Mouse (Mus musculus): ENCODE measurements around the gene Papss1.
"Not testable (repeated sequence)": the region's sequence is repeated elsewhere in the genome, so short reads cannot be mapped to it uniquely, and the experiment has no call there.

Papss1 gene

DNA sequence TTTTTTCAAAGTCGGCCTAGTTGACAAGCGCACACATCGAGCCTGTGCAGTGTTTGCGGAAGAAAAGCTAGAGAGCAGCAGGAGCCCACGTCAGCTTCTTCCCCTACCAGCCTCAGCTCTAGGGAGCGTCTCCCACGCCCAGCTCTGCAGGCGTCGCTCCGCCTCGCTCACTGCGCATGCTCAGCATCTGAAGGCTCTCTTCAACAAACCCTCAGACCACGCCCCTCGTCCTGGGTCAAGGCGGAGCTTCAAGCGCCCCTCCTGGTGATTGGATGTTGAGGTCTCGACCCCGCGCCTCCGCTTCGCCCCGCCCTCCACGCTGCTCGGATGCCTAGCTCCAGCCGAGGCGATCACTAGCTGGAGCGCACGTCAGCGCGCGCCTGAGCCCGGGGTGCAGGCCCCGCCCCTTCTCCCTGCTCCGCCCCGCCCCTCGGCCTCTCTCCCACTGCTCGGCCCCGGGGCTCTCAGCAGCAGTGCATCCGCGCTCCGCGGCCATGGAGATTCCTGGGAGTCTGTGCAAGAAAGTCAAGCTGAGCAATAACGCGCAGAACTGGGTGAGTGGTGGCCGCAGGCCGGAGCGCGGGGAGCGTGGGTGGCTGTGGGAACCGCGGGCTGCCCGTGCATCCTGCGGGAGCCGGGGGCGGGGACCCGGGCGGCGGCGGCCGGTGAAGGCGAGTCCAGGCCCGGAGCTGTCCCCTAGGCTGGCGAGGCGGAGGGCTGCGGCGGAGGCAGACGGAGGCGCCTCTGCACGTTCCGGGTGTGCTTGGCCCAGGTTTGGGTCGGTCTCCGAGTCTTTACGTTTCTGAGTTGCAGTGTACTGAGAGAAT, at the start of gene Papss1:
TSS of gene Papss1 (plus strand) at position 339 of the 827 bp plus-strand sequence.
- peak; percentile 100 for DNase-seq (ENCODE audit: low read depth, low spot score)

DNA sequence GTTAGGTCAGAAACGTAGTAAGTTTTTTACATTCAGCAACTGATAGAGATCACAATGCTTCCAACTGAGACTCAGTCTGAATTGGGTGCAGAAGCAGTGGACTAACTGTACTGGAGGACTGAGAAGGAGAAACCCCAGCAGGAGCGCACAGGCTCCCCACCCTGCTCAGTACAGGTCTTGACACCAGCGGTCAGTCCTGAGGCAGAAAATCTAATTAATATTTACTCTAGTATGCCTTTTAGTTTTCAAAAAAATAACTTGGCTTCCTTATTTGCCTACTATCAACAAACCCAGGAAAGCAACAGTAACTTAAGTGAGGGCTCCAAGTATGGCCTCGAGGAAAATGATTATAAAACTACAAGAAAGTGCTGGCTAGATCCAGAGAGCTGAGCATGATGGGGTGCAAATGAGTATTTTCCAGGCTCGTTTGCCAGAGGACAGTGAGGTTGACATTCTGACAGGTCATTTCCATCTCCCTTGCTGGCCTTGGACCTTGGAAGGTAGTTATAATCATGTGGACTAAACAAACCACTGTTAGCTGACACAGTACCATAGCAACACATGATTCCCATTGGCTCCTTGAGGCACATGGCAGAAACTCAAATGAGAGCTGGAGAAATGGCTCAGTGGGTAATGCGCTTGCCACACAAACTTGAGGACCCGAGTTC, 48.1 kb upstream of the Papss1 start:
- DNase-seq (ENCODE audit: low read depth, low spot score), result no peak

DNA sequence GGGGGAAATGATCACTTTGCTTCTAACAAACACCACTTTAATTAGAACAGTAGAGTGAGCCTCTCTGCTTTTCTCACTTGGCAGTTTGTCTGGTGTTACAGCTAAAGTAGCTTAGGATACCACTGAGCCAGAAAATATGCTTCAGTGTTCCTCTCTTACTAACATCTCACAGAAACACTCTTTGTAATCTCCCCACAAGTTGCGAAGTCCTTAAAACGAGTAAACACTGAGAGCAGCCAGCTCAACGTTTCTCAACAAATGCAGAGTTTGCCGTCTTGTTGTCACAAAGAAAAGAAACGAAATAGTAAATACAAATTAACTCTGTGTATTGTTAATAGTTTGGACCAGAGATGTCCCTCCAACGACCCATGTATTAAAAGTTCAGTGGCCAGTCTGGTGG, 46.8 kb upstream of the Papss1 start:
- DNase-seq (ENCODE audit: low read depth, low spot score), result no peak

DNA sequence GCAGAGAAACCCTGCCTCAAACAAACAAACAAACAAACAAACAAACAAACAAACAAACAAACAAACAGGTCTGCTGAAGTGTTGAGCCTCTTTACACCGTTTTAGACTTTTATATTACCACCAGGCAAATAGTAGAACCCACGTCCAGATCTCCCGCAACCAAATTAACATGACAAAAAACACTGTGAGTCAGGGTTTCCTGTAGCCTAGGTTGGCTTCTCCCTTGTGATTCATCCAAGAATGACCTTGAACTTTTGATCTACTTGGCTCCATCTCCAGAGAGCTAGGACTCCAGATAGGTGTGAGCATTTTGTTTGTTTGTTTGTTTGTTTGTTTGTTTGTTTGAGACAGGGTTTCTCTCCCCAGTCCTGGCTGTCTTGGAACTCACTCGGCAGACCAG, 43.4 kb upstream of the Papss1 start:
- DNase-seq (ENCODE audit: low read depth, low spot score), result no peak

DNA sequence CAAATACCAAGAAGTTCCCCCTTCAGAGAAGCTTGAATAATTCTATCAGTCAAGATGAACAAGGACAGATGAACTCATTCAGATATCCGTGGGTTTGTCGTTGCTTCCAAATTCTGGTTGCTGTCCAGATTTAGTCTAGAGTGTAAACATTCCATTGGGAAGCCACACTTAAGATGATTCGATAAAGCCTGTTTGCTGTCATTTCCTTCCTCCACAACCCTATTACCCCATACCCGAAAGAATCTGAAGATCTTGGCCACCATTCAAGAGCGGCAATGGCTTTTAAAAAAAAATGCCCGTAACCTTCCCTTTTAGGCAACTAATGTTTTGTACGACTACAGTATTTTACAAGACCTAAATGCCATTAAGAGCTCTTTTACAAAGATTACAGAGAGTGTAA, 42.3 kb upstream of the Papss1 start:
- no peak for DNase-seq (ENCODE audit: low read depth, low spot score)

DNA sequence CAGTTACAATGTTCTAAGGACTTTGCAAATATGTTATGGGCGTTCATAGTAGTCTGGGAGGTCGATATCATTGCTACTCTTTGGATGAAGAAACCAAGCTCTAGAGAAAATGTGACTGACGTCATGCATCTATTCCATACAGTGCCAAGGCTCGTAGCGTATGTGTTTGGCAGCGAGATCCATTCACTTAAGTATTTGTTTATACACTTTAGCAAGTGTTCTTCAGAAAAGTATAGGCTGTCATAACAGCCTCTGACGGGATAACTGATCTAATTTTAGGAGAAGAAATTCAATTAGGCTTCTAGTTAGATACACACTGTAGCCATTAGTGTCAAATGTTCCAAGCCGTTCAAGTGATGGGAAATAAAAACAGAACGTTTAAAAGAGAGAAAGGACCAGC, 40.8 kb upstream of the Papss1 start:
- DNase-seq (ENCODE audit: low read depth, low spot score), result no peak

DNA sequence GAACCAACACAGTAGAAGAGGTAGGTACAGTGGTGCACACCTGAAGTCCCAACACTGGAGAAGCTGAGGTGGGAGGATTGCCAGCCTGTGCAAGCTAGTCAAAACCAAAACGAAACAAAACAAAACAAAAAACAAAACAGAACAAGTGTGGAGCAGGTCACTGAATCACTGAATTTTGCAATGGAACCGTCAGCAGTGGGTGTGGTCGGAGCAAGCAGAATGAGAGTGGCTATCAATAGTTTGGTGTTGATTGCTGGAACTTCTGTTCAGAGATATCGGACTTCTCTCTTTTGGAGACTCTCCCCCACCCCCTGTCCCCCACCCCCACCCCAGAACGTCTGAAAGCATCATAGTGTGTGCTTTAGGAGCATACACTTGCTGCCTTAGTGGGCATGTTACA, 40.4 kb upstream of the Papss1 start:
- DNase-seq (ENCODE audit: low read depth, low spot score), result no peak

DNA sequence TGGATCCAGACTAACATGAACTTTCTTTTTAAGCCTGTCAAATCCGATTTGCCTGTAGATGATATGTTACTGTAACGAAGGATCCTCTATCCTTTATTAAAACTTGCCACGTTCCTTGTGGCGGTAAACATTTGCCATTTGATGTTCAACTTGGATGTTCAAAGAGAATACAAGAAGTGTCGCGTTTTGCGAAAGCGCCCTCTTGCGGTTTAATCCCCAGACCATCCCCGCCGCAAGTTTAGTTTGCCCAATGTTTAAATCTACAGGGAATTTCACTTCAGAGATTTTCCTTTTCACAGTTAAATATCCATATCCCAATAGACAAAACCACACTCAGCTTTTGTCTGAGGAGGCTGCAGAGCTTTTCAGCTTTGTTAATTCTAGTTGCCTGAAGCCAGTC, 39.8 kb upstream of the Papss1 start:
- DNase-seq (ENCODE audit: low read depth, low spot score), result no peak

DNA sequence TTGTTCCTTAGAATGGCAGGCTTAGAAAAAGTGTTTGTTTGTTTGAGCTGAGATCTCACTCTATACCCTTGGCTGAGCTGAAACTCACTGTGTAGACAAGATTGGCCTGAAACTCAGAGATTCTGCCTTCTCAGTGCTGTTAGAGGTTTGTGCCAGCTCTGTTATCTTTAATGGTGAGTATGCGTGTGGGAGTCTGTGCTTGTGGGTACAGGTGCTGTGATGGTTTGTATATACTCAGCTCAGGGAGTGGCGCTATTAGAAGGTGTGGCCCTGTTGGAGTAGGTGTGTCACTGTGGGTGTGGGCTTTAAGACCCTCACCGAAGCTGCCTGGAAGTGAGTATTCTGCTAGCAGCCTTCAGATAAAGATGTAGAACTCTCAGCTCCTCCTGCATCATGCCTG, 39.3 kb upstream of the Papss1 start:
- no peak for DNase-seq (ENCODE audit: low read depth, low spot score)

DNA sequence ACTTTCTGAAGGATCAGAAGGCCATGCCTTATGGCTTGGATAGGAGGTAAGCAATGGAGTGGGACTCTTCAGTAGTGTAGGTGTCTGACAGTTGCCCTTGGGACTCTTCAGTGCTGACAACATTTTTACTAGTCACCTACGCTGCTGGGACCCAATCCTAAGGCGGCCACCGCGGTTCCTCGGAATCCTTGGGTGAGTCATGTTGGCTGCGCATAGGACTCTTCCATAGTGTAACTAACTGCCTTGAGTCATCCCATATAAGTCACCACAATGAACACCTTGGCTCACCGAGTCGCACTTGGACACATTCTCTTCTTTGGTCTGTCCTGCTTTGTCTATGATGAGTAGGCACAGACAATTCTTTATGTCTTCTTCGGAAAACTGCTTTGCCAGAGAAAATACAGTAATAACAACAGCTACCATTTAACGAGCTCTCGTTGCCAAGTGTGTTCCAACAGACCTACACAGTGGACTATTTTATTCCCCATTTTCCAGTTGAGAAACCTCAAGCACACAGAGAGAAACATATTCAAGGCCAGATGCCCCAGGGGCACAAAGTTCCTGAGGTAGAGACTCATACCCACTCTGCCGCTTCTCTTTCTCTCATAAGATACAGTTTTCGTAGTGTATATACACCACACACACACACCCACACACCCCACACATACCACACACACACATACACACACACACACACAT, 23.2 kb upstream of the Papss1 start:
- DNase-seq (ENCODE audit: low read depth, low spot score), result no peak

DNA sequence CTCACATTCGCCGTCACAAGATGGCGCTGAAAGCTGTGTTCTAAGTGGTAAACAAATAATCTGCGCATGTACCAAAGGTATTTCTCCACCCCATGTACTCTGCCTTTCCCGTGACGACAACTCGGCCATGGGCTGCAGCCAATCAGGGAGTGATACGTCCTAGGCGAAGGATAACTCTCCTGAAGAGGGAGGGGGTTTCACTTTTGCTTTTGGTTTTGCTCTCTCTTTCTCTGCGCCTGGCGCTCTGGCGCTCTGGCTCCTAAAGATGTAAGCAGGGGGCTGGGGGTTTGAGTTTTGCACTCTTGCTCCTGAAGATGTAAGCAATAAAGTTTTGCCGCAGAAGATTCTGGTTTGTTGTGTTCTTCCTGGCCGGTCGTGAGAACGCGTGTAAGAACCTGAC, 17.0 kb upstream of the Papss1 start:
- DNase-seq (ENCODE audit: low read depth, low spot score), result not testable (repeated sequence)

DNA sequence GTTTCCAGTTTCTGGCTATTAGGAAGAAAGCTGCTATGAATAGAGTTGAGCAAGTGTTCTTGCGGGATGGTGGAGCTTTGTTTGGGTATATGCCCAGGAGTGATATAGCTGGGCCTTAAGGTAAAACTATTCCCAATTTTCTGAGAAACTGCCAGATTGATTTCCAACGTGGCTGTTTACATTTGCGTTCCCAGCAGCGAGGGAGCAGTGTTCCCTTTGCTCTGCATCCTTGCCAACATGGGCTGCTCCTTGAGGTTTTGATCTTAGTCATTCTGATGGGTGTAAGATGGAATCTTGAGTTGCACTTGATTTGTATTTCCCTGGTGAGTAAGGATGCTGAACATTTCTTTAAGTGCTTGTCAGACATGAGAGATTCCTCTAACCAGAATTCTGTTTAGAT, 14.5 kb upstream of the Papss1 start:
- no peak for DNase-seq (ENCODE audit: low read depth, low spot score)

DNA sequence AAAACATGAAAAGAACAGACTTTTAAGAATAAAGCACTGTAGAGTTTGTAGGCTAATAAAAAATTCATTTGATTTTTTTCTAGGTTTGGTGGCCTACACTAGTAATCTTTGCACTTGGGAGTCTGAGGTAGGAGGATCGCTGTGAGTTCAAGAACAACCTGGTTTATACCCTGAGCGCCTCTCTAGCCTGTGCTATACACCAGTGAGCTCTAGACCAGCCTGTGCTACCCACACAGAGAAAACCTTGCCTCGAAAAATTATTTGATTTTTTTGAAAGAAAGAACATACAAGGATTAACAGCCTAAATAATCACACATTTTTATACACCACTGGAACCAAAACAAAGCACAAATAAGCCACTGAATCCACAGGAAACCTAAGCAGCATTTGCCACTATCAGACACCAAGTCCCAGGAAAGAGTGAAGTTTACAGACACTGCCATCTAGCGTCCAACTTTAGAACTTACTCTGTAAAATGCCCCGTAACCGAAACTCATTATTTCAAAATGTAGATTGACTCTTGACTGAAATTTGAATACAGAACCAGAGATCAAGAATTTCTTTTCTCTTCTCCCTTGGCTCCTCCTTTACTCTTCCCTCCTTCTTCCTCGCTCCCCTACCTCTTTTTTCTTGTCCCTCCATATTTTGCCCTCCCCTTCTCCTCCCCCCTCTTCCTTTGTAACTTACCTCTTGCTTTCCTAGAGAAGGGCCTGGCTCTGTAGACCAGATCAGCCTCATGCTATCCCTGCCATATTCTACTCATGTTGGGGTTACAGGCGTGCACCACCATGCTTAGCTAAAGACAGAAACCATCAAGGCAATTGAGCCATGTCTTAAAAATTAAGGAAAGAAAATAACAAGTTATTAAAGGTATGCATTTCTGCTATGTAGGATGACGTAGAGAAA, 12.0 kb upstream of the Papss1 start:
- peak; percentile 45 for DNase-seq (ENCODE audit: low read depth, low spot score)

DNA sequence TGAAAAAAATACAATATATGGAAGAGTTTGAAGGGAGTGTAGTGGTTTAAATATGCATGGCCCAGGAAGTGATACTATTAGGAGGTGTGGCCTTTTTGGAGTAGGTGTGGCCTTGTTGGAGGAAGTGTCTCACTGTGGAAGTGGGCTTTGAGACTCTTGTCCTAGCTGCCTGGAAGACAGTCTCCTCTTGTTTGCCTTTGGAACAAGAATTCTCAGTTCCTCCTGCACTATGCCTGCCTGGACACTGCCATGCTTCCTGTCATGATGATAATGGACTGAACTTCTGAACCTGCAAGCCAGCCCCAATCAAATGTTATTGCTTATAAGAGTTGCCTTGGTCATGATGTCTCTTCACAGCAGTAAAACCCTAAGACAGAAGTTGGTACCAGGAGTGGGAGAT, 8.8 kb upstream of the Papss1 start:
- no peak for DNase-seq (ENCODE audit: low read depth, low spot score)

DNA sequence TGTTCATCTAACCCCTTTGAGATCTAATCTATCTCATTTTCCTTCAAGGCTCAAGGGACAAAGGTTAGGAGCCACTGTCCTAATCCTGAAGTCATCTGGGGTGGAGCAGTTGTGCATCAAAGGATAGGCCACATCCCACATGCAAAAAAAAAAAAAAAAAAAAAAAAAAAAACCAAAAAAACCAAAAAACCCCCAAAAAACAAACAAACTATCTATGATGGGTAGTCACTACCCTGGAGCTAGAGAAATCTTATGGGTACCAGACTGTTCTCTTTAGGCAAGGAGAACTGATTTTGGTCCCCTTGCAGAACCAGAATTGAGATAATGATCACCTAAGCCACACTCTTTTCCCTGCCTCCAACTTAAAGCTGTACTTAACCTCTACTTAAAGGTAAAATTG, 3.0 kb upstream of the Papss1 start:
- no peak for DNase-seq (ENCODE audit: low read depth, low spot score)

DNA sequence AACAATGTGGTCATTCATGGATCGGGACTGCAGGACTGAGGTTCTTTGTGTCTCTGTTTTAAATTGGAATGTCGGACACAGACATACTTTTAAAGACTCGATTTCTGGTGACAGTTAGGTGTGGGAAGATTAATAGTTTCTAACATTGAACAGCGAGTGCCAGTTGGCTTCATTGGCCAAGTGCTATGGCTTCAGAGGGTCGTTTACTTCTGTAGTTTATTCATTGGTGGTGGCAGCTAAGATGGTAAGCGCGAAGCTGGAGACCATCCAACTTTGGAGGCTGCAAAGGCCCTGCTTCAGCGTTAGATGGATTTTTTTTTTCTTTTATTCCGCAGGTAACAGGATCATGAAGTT, 666 bp downstream of the Papss1 start:
- no peak for DNase-seq (ENCODE audit: low read depth, low spot score)

DNA sequence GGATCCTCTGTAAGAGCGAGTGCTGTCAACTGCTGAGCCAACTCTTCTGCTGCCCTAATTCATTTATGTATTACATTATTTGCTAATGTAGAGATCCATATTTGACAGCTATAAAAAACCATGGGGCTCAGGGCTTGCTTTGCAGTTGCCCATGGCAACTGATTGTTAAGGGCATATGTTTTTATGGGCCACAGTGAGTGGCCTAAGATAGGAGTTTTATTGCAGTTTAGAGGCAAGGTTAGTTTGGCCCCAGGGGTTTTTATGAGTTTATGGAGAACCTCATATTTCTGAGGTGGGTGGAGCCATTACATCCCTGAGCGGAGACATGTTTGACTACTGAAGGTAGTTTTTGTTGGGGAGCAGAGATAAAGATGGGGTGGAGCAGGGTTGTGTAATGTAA, 1.7 kb downstream of the Papss1 start:
- no peak for DNase-seq (ENCODE audit: low read depth, low spot score)

DNA sequence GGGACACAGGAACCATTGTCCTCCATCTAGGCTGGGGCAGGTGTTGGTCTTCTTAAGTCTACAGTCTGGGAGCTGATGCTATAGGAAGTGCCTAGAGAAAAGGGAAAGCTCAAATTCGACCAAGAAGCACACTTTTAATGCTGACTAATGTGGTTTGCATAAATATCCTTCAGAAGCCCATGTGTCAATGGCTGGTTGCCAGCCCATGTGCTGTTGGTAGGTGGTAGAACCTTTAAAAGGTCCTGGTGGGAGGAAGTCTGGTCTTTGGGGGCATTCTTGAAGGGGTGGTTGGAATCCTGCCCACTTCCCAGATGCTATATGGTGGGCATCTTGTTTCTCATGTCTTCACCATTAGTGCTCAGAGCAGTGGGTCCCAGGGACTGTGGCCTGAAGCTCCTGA, 5.9 kb downstream of the Papss1 start:
- DNase-seq (ENCODE audit: low read depth, low spot score), result no peak

DNA sequence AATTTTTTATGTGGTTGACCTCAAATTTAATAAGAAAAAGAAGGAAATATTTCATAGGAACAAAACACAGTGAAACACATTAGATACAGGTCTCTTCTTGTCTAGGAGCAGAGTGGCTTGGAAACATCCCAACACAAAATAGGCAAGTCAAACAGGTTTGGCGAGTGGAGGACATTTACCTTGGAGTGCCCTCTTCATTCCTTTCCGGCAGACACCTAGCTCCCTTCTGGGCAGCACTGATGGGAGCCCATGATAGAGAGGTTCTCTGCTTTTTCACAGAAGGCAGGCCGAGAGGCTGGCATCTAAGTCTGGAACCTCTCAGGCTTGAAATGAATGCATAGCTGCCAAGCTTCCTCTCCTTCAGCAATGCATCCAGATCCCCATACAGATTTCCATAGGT, 9.0 kb downstream of the Papss1 start:
- no peak for DNase-seq (ENCODE audit: low read depth, low spot score)

DNA sequence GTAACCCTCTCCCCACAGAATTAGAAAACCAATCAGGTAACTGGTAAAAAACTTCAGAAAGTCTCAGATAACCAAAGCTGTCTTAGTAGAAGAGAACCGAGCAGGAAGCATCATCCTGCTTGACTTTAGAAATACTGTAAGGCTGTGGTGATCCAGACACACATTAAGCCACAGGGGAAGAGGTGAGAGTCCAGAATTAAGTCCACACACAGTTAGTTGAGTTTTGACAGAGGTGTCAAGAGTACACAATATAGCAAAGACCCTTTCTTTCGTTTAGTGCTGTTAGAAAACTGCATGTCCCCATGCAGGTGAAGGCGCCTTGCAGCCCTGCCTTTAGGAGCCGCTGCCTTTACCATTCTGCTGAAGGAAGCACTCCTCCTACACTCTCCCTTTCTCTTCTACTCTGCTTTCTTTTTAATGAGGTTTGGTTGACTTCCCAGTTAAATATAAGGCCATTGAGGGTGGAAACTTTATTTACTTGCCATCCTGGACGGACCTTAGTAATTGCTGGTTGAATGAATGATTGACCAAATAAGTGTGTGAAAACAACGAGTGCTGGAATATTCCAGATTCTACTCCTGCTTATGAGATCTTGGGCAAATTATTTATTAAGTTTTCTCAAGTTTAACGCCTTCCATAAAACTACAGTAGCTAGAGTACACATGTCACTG, 14.0 kb downstream of the Papss1 start:
- no peak for DNase-seq (ENCODE audit: low read depth, low spot score)

DNA sequence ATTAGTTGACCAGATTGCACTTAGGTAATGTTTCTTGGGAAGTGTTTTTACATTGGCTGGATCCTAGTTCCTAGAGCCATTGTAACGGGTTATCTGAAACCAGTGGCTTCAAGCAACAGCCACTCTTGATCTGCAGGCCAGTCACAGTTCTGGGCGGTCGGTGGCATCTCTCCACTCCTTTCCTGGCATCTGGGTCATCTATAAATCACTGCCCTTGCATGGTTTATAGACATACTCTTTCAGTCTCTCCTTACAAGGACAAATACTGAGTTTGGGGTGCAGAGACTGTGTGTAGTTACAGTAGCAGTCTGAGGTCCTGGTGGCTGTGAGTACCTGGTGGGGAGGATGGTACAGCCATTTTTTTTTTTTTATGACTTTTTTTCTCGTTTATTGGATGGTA, 15.5 kb downstream of the Papss1 start:
- DNase-seq (ENCODE audit: low read depth, low spot score), result no peak

Data from embryo, embryonic 11.5 days (tissue).